Mouse (Mus musculus) lung, postnatal 0 days (tissue): ENCODE results near the gene Gm11027.

Source experiments
- CTCF ChIP-seq: IDR thresholded peaks from 2 replicates; pipeline ENCODE4 v1.5.1; 2016; ENCODE audit warnings: antibody characterized with exemption, mild to moderate bottlenecking
- EP300 ChIP-seq: IDR thresholded peaks from 2 replicates; pipeline ENCODE4 v1.6.1; 2016; ENCODE audit warnings: antibody characterized with exemption, mild to moderate bottlenecking, control low read depth

GRCm38 (mm10) chr12:116273733-116274132, 1.5 kb upstream of the Gm11027 start:
- no peak for TF ChIP-seq CTCF
- no peak for TF ChIP-seq EP300
